Mouse (Mus musculus): Measurements from ENCODE around the gene Shcbp1l.
A peak's percentile ranks its signal among the peaks of the same experiment; 100 is the strongest.
"Not testable (repeated sequence)": the region's sequence is repeated elsewhere in the genome, so short reads cannot be mapped to it uniquely, and the experiment has no call there.

Gene Shcbp1l

DNA sequence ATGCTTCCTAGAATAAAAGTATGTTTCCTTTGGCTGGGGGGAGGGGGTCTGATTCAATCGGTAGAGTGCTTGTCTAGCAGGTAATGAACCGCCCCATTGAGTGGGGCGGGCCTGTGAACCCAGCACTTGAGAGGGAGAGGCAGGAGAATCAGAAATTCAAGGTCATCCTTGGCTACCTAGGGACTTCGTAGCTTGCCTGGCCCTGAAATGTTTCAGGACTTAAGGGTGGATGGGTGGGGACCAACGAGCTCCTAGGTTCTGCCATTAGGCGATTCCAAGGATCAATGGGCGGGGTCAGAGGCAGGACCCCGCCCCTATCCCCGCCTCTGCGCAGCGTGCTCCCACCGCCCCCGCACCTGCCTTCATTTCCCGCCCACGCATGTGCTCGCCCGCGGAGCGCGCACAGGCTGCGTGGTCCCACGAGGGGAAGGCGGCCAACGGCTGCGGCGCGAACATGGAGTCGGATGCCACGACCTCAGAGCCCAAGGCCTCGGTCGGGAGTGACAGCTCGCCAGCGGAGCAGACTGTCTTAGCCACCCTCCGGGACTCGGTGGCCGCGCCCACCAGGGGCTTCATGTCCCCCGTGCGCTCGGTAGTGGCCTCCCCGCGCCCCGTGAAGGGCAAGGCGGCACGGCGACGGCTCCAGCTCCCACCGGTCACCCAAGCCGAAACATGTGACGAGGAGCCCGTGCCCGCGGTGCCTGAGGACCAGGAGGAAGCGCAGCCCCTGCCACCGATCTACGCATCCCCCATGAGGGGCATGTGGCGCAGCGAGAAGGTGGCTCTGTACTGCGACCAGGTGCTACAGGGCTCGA lies at the start of gene Shcbp1l:
TSS of gene Shcbp1l (plus strand) at position 393 of the 815 bp plus-strand sequence.
- peak; percentile 63 to 85 for DNase-seq (ENCODE audit: inconsistent age in 2 of 2, low spot score in 1 of 2)

DNA sequence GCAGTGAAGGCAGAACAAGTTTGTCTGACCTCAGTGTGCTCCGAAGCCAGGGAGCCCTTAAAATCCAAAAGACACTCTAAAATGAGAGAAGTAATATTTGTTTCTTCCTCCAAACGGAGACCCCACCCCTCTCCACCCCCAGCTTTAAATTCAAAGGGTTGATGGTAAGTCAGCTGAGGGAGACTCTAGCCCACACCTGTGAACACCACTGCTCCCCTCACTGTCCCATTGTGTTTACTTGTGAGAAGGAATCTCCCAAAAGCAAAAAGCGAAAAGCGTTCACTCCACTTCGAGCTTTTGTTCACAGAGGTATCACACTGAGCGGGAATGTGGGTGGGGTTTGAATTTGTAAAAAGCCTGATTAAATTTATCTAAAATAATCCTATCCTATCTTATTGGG lies 48.5 kb upstream of the Shcbp1l start:
- DNase-seq (ENCODE audit: inconsistent age in 2 of 2, low spot score in 1 of 2): no peak

DNA sequence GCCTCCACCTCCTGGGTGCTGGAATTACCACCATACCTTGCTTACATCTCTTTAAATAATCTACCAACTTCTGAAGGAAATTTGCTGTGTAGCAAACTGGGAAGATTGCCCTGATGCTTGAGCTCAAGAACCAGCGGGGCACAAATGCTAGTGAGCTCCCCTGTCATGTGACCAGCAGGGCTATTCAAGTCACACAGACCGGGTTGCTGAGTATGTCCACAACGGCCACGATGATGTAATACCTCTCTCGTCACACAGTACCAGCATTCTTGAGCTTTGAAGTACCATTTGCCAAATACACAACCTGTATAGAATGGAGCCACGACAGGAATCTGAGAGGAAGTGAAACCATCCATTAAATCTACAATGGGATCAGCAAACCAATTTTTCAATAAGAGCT lies 46.4 kb upstream of the Shcbp1l start:
- no peak for DNase-seq (ENCODE audit: inconsistent age in 2 of 2, low spot score in 1 of 2)

DNA sequence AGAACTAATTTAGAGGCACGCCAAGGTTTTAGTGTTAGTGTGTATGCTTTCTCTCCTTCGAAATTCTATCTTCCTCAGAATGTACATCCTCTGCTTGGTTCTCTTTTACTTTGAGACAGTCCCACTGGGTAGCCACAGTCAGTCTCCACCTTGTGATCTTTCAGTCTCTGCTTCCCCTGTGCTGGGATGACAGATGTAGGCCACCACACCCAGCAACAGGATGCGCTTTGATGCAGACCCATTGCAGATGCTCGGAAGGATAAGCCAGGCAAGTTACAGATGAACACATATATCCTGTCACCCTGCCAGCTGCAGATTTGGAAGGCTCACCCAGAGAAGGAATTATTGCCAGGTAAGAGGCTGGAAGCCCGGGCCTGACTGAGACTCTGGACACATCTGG lies 45.1 kb upstream of the Shcbp1l start:
- DNase-seq (ENCODE audit: inconsistent age in 2 of 2, low spot score in 1 of 2): no peak

DNA sequence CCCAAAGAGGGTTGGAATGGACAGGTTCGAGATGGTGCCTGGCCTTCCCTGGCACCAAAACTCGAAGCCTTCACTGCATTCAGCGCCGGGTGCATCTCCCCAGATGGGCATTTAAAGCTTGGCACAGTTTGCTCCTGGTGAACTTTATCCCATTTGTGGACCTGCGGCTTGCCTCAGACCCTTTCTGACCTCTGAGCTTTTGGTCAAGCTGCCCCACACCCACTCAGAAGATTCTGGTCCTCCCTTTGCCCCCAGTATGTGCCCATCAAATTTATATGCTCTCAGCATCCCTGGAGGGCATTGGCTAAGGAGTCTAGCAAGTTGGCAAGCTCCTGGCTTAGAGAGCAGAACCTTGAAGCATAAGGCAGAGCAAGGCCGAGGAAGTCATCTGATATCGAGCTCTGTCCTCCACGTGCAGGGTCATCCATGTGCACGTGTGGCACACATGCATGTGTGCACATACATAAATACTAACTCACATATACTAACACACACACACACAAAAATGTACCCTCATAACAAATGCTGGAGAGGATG lies 44.1 kb upstream of the Shcbp1l start:
- peak; percentile 7 to 57 for DNase-seq (ENCODE audit: inconsistent age in 2 of 2, low spot score in 1 of 2)

DNA sequence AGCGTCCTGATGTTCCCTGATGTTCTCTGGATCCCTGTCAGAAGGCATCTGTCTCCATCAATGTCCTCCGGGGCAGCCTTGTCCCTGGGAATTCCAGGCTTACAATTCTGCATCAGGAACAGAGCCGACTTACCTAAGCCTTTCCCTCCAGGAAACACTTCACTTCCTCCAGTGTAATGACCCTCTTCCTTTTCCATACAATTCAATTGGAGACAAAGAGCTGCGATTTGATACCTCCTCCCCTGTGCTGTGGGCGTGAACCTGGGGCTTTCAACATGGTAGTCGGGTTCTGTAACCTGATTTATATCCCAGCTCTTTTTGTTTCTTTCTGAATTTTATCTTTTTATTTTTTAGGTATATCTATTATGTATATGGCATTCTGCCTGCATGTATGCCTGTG lies 39.9 kb upstream of the Shcbp1l start:
- DNase-seq (ENCODE audit: inconsistent age in 2 of 2, low spot score in 1 of 2): peak; percentile 45 to 69

DNA sequence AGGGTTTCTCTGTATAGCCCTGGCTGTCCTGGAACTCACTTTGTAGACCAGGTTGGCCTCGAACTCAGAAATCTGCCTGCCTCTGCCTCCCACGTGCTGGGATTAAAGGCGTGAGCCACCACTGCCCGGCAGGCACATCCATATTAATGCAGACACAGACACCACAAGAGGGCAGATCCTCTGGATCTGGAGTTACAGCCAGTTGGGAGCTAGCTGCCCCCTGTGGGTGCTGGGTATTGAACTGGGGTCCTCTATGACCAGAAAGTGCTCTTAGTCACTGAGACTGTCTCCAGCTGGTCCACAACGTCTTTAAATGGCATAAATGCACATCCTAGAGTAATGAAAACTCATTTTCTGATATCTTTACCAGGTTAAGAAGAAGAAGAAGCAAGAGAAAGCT lies 39.3 kb upstream of the Shcbp1l start:
- DNase-seq (ENCODE audit: inconsistent age in 2 of 2, low spot score in 1 of 2): not testable (repeated sequence)

GRCm38 (mm10) chr1:153386271-153387069 lies 38.5 kb upstream of the Shcbp1l start:
- DNase-seq (ENCODE audit: inconsistent age in 2 of 2, low spot score in 1 of 2): peak; percentile 83 to 91

DNA sequence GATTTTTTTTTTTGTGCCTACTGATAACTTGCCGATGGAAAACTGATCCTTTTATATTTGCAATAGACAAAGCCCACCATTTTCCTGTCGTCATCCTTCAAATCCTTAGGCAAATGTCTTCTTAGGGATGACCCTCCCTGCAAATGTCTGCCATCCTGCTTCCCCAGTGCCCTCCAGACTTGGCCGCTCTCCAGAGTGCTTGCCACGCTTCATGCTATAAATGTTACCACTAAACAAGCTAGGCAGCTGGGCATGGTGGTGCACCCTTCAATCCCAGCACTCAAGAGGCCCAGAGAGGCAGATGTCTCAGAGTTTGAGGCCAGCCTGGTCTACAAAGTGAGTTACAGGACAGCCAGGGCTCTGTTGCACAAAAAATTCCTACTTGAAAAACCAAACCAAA lies 29.3 kb upstream of the Shcbp1l start:
- DNase-seq (ENCODE audit: inconsistent age in 2 of 2, low spot score in 1 of 2): not testable (repeated sequence)

DNA sequence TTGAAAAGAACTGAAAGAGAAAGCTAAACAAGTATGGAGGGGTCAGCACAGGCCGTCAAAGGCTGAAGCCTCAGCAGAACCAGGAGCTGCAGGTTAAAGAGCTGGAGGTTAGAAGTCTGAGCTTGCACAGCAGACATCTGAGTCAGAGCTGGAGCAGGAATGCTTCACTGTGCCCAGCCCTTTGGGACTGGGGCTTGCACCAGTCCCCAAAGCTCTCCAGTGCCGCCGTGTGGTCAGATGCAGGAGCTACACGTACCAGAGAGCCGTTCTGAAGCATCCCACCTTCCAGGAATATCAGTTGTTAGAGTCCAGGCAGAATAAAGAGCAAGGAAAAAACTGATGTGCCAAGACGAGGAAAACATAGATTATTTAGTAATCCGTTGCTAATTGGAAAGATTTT lies 23.2 kb upstream of the Shcbp1l start:
- DNase-seq (ENCODE audit: inconsistent age in 2 of 2, low spot score in 1 of 2): peak; percentile 66 to 84

DNA sequence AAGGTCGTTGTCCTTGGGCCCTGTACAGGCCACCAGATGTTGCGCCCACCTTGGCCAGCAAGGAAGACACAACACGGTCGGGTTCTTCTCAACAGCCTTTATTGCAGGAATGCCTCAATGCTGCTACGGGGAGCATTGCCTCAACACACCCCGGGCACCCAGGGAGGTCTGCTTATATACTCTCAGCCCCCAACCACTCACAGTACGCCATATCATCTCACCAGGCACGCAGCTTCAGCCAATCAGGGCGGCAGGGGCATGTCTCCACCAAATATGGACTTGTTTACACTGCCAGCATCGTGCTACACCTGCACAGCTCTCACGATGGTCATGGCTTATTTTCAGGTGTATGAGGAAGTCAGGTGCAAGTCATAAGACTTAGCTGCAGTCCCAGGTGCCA lies 17.3 kb upstream of the Shcbp1l start:
- not testable (repeated sequence) for DNase-seq (ENCODE audit: inconsistent age in 2 of 2, low spot score in 1 of 2)

DNA sequence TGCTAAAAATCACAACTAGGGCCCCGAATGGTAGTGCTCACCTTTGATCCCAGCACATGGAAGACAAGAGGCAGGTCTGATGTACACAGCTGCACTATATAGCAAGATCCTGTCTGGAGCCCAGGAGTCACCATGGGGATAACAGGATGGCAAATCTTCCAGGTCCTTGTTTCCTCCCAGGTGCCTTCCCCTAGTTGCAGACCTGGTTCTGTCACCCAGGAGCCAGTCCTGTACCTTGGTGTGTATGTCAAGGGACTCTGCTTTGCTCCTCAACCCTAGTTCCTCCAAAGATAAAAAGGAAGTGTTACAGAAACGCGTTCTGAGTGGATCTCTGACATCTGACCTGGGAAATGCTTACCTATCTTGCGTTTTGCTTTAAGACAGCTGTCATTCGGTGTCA lies 16.7 kb upstream of the Shcbp1l start:
- not testable (repeated sequence) for DNase-seq (ENCODE audit: inconsistent age in 2 of 2, low spot score in 1 of 2)

GRCm38 (mm10) chr1:153410915-153411314 lies 14.0 kb upstream of the Shcbp1l start:
- not testable (repeated sequence) for DNase-seq (ENCODE audit: inconsistent age in 2 of 2, low spot score in 1 of 2)

DNA sequence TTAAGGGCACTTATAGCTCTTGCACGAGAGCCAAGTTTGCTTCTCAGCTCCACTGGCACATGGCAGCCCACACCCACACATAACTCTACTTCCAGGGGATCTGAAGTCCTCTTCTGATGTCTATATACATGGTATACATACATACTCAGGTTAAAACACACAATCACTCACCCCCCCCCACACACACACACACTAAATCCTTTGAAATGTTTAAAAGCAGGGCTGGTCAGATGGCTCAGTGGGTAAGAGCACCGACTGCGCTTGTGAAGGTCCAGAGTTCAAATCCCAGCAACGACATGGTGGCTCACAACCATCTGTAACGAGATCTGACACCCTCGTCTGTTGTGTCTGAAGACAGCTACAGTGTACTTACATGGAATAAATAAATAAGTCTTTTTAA lies 13.2 kb upstream of the Shcbp1l start:
- DNase-seq (ENCODE audit: inconsistent age in 2 of 2, low spot score in 1 of 2): no peak

GRCm38 (mm10) chr1:153412663-153413396 lies 12.1 kb upstream of the Shcbp1l start:
- DNase-seq (ENCODE audit: inconsistent age in 2 of 2, low spot score in 1 of 2): not testable (repeated sequence)

DNA sequence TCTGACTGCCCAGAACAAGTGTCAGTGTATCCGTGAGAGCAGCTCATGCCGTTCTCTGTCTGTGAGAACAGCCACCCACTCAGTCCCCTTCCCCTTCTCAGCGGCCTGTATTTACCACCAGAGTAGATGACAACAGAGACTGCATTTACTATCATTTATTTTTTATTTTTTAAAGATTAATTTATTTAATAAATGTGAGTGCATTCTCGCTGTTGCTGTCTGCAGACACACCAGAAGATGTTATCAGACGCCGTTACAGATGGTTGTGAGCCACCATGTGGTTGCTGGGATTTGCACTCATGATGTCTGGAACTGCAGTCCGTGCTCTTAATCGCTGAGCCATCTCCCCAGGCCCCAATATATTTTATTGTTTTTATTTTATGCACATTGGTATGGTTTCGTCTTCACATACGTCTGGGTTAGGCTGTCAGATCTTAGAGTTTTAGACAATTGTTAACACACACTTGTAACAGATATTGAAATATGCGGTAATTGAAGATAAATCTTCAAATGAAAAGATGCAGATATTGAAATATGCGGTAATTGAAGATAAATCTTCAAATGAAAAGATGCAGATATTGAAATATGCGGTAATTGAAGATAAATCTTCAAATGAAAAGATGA lies 11.5 kb upstream of the Shcbp1l start:
- DNase-seq (ENCODE audit: inconsistent age in 2 of 2, low spot score in 1 of 2): peak in 1 of 2 experiments; percentile 55

- DNase-seq (ENCODE audit: inconsistent age in 2 of 2, low spot score in 1 of 2): peak; percentile 73 to 83
Observed at GRCm38 (mm10) chr1:153414114-153414723, 10.7 kb upstream of the Shcbp1l start.

- peak; percentile 35 to 68 for DNase-seq (ENCODE audit: inconsistent age in 2 of 2, low spot score in 1 of 2)
Observed at GRCm38 (mm10) chr1:153414962-153415361, 10.0 kb upstream of the Shcbp1l start.

GRCm38 (mm10) chr1:153415742-153416141 lies 9.2 kb upstream of the Shcbp1l start:
- DNase-seq (ENCODE audit: inconsistent age in 2 of 2, low spot score in 1 of 2): not testable (repeated sequence)

DNA sequence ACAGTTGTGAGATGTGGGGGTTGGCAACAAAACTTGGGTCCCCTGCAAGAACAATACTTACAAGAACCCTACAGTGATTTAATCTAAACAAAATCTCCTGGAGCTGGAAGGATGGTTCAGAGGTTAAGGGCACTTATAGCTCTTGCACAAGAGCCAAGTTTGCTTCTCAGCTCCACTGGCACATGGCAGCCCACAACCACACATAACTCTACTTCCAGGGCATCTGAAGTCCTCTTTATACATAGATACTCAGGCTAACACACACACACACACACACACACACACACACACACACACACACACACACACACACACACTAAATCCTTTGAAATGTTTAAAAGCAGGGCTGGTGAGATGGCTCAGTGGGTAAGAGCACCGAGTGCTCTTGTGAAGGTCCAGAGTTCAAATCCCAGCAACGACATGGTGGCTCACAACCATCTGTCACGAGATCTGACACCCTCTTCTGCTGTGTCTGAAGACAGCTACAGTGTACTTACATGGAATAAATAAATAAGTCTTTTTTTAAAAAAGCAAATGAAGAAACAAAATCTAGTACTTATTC lies 8.6 kb upstream of the Shcbp1l start:
- not testable (repeated sequence) for DNase-seq (ENCODE audit: inconsistent age in 2 of 2, low spot score in 1 of 2)

All from adrenal gland, adult (tissue).